Mouse (Mus musculus) heart, embryonic 11.5 days (tissue): ENCODE measurements at regions not wholly inside any gene's neighbourhood (a gene's known extent, or its start where the extent isn't known, plus 50 kb on each side); places are given as distances from the start of the nearest gene placed in this dataset.

Experiments
- ATAC-seq: fragments of 200-750 bp; cut with Nextera tagmentation; replicated peaks from 2 replicates; pipeline ENCODE4 v1.8.0; 2017; ENCODE audit warnings: moderate library complexity; ENCODE audit not compliant: insufficient number of reproducible peaks, low FRiP score, low TSS enrichment
- H3K27ac ChIP-seq: fragments of 300-500 bp; sonication (generic); 2 replicates; pipeline ENCODE4 v1.5.1; 2014; ENCODE audit warnings: mild to moderate bottlenecking, low read depth, low read length
- H3K27me3 ChIP-seq: fragments of 300-500 bp; sonication (generic); 2 replicates; pipeline ENCODE4 v1.6.1; 2014; ENCODE audit warnings: mild to moderate bottlenecking, low read length, mixed read lengths; ENCODE audit not compliant: control insufficient read depth, insufficient read depth
- H3K36me3 ChIP-seq: fragments of 300-500 bp; sonication (generic); 2 replicates; pipeline ENCODE4 v1.6.1; 2014; ENCODE audit warnings: mild to moderate bottlenecking, low read length, moderate library complexity, mixed read lengths; ENCODE audit not compliant: control insufficient read depth, insufficient read depth
- H3K4me1 ChIP-seq: fragments of 300-500 bp; sonication (generic); 2 replicates; pipeline ENCODE4 v1.6.1; 2014; ENCODE audit warnings: low read length; ENCODE audit not compliant: control insufficient read depth, insufficient read depth
- H3K4me2 ChIP-seq: fragments of 300-500 bp; sonication (generic); 2 replicates; pipeline ENCODE4 v1.6.1; 2014; ENCODE audit warnings: mild to moderate bottlenecking, moderate library complexity
- H3K4me3 ChIP-seq: fragments of 300-500 bp; sonication (generic); 2 replicates; pipeline ENCODE4 v1.5.1; 2014; ENCODE audit warnings: low read depth, low read length
- H3K9ac ChIP-seq: fragments of 300-500 bp; sonication (generic); 2 replicates; pipeline ENCODE4 v1.6.1; 2014; ENCODE audit warnings: mild to moderate bottlenecking, low read depth, low read length, moderate library complexity
- H3K9me3 ChIP-seq: fragments of 300-500 bp; sonication (generic); replicated peaks from 2 replicates; pipeline ENCODE4 v1.6.1; 2016; ENCODE audit warnings: low read length; ENCODE audit not compliant: control insufficient read depth
- WGBS: fragments of 180-500 bp; shearing (Covaris S2); extraction: QIAGEN DNeasy Blood & Tissue Kit; methylation state at CpG from one replicate; pipeline ENCODE4 v1.1.7; 2014; ENCODE audit not compliant: insufficient replicate concordance; 5-methylcytosine and 5-hydroxymethylcytosine counted together

GRCm38 (mm10) chr1:45679964-45680709, 114.8 kb upstream of the Wdr75 start:
- Histone ChIP-seq H3K36me3 (no peaks in the 10 kb centered on the region), H3K9me3 (no peaks in the 10 kb centered on the region), H3K27ac (no peak overlapping the region), H3K27me3 (no peaks in the 10 kb centered on the region), H3K4me3 (no peak overlapping the region), H3K4me2 (no peak overlapping the region), H3K9ac (no peak overlapping the region), H3K4me1 (no peaks in the 10 kb centered on the region)
- 73% methylated on average over 8 of the region's 8 CpGs for WGBS
- ATAC-seq = no peak

- Histone ChIP-seq H3K4me1 (no peaks in the 10 kb centered on the region), H3K27me3 (no peaks in the 10 kb centered on the region), H3K36me3 (no peaks in the 10 kb centered on the region), H3K27ac (no peak overlapping the region), H3K4me3 (no peak overlapping the region), H3K4me2 (no peak overlapping the region), H3K9me3 (no peaks in the 10 kb centered on the region), H3K9ac (no peak overlapping the region)
- 51% methylated on average over 1 of the region's 1 CpGs for WGBS
- ATAC-seq = no peak
These were observed 94.1 kb upstream of the Wdr75 start for GRCm38 (mm10) chr1:45700893-45701292.

GRCm38 (mm10) chr1:45701516-45701915, 93.5 kb upstream of the Wdr75 start:
- WGBS = 90% methylated on average over 1 of the region's 1 CpGs
- Histone ChIP-seq H3K9me3 (no peaks in the 10 kb centered on the region), H3K4me1 (no peaks in the 10 kb centered on the region), H3K4me3 (no peak overlapping the region), H3K36me3 (no peaks in the 10 kb centered on the region), H3K27me3 (no peaks in the 10 kb centered on the region), H3K9ac (no peak overlapping the region), H3K4me2 (no peak overlapping the region), H3K27ac (no peak overlapping the region)
- no peak for ATAC-seq

- no peak overlapping the region for H3K4me3 ChIP-seq
- 83% methylated on average over 2 of the region's 2 CpGs for WGBS
- H3K27me3 ChIP-seq = no peaks in the 10 kb centered on the region
- H3K4me1 ChIP-seq = no peaks in the 10 kb centered on the region
- no peak overlapping the region for H3K27ac ChIP-seq
- no peak for ATAC-seq
- H3K9ac ChIP-seq = no peak overlapping the region
- no peaks in the 10 kb centered on the region for H3K9me3 ChIP-seq
- H3K4me2 ChIP-seq = no peak overlapping the region
- H3K36me3 ChIP-seq = no peaks in the 10 kb centered on the region
These were observed 71.6 kb upstream of the Wdr75 start for GRCm38 (mm10) chr1:45723369-45723768.

GRCm38 (mm10) chr1:45732958-45733357, 62.0 kb upstream of the Wdr75 start:
- Histone ChIP-seq H3K9me3 (no peaks in the 10 kb centered on the region), H3K27me3 (no peaks in the 10 kb centered on the region), H3K36me3 (no peaks in the 10 kb centered on the region), H3K4me1 (no peaks in the 10 kb centered on the region), H3K27ac (no peak overlapping the region), H3K4me2 (no peak overlapping the region), H3K9ac (no peak overlapping the region), H3K4me3 (no peak overlapping the region)
- no peak for ATAC-seq
- WGBS = 82% methylated on average over 3 of the region's 3 CpGs

- ATAC-seq = no peak
These were observed 49.8 kb upstream of the Wdr75 start for GRCm38 (mm10) chr1:45745136-45745535.

More at GRCm38 (mm10) chr1:45745136-45745535, 49.8 kb upstream of the Wdr75 start:
- no peaks in the 10 kb centered on the region for H3K36me3 ChIP-seq
- H3K4me3 ChIP-seq = no peak overlapping the region
- H3K27ac ChIP-seq = no peak overlapping the region
- H3K4me2 ChIP-seq = no peak overlapping the region
- H3K4me1 ChIP-seq = no peaks in the 10 kb centered on the region
- 80% methylated on average over 1 of the region's 1 CpGs for WGBS
- H3K9me3 ChIP-seq = peaks cover 5% of the 10 kb centered on the region
- H3K9ac ChIP-seq = no peak overlapping the region
- no peaks in the 10 kb centered on the region for H3K27me3 ChIP-seq
